Mouse (Mus musculus): ENCODE data around the gene Klhdc3. TPM values are rescaled to one million over a fixed set of nuclear protein-coding genes. Genes with fewer than 3 reads are reported as not detected.

Klhdc3 gene
- polyA plus RNA-seq, 1 experiment from 2014 or later: 187 TPM

DNA sequence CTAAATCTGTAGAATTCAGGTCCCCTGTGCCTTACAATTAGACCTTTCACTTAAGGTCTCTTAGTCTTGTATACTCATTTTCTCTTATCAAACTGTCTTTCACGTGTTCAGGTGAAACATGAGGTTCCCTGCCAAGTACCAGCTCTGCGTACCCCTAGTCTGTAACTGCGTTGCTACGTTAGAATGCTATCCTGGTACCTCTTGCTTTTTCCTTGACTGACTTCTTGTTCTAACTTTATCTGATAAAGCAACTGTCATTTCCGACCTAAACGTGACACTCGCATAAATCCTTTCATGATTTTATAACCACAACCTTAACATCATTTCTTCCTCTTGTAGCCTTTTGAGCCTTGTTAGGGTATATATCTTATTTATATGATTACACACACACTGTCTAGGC, 31.7 kb upstream of the Klhdc3 start:
- no peak for ATAC-seq (replicated peaks)
- 75% methylated on average over 7 of the region's 7 CpGs for WGBS
- H3K9me3 ChIP-seq: no peaks in the 10 kb centered on the region
- no peak overlapping the region for H3K27ac ChIP-seq (replicated peaks)
- H3K4me2 ChIP-seq (replicated peaks): peak overlapping the region; percentile 99
- H3K9ac ChIP-seq (replicated peaks): no peak overlapping the region
- peaks cover 19% of the 10 kb centered on the region for H3K4me1 ChIP-seq
- H3K27me3 ChIP-seq: no peaks in the 10 kb centered on the region
- peak overlapping the region; percentile 99 for H3K4me3 ChIP-seq
- H3K36me3 ChIP-seq: peaks cover 16% of the 10 kb centered on the region; the same call in 1 of the 2 replicates

DNA sequence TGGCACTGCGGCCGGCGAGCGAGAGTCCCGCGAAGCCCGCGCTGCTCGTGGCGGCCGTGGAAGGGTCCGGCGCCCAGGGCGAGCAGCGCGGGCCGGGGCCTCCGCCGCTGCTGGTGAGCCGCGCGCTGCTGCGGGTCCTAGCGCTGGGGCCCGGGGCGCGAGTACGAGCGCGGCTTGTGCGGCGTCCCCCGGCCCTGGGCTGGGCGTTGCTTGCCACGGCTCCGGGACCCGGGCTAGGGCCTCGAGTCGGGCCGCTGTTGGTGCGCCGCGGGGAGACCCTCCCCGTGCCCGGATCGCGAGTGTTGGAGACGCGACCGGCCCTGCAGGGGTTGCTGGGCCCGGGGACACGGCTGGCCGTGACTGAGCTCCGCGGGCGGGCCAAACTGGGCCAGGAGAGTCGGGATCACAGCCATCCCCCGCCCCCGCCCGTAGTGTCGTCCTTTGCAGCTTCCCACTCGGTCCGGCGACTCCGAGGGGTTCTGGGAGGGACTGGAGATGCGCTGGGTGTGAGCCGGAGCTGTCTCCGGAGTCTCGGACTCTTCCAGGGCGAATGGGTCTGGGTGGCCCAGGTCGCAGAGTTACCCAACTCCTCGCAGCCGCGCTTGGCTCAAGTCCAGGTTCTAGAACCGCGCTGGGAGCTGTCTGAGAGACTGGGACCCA, 31.0 kb upstream of the Klhdc3 start:
- H3K27ac ChIP-seq (replicated peaks): peak overlapping the region; percentile 88
- no peaks in the 10 kb centered on the region for H3K27me3 ChIP-seq
- peak overlapping the region; percentile 85 for H3K9ac ChIP-seq (replicated peaks)
- H3K4me1 ChIP-seq: peaks cover 19% of the 10 kb centered on the region
- ATAC-seq (replicated peaks): peak; percentile 62
- H3K4me3 ChIP-seq: peak overlapping the region; percentile 99
- WGBS: under 1% methylated on average over 73 of the region's 76 CpGs
- peaks cover 16% of the 10 kb centered on the region; the same call in 1 of the 2 replicates for H3K36me3 ChIP-seq
- no peaks in the 10 kb centered on the region for H3K9me3 ChIP-seq
- H3K4me2 ChIP-seq (replicated peaks): peak overlapping the region; percentile 99

DNA sequence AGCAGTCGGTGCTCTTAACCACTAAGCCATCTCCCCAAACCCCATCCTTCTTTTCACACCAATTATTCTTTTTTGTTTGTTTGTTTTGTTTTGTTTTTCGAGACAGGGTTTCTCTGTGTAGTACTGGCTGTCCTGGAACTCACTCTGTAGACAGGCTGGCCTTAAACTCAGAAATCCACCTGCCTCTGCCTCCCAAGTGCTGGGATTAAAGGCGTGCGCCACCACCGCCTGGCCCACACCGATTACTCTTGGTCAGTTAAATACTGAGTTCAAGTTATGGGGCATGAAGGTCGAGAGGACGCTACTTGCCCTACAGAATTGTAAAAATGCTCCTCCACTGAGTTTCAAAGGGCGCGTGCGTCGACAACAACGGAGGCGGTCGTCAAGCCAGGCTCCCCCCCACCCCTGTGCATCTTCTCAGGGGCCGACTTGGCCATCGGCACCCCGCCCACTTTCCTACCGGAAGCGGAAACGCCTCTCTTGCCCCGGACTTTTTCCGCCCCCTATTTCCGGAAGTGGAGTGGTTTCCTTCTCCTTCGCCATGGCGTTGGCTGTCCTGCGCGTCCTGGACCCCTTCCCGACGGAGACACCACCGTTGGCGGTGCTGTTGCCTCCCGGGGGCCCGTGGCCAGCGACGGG, 30.4 kb upstream of the Klhdc3 start, which contains the start of gene Pex6:
Gene Pex6 (plus strand): TSS at position 505 of the 639 bp plus-strand sequence.
- peak within 1 kb of the TSS; percentile 88 for H3K27ac ChIP-seq (replicated peaks)
- H3K9ac ChIP-seq (replicated peaks): peak within 1 kb of the TSS; percentile 85
- H3K9me3 ChIP-seq: no peaks in the 10 kb centered on the region
- peak; percentile 91 for ATAC-seq (replicated peaks)
- H3K4me3 ChIP-seq: peak within 1 kb of the TSS; percentile 99
- peak within 1 kb of the TSS; percentile 99 for H3K4me2 ChIP-seq (replicated peaks)
- no peaks in the 10 kb centered on the region for H3K27me3 ChIP-seq
- peaks cover 16% of the 10 kb centered on the region; the same call in 1 of the 2 replicates for H3K36me3 ChIP-seq
- peaks cover 22% of the 10 kb centered on the region for H3K4me1 ChIP-seq
- WGBS: 8% methylated on average over 36 of the region's 36 CpGs

DNA sequence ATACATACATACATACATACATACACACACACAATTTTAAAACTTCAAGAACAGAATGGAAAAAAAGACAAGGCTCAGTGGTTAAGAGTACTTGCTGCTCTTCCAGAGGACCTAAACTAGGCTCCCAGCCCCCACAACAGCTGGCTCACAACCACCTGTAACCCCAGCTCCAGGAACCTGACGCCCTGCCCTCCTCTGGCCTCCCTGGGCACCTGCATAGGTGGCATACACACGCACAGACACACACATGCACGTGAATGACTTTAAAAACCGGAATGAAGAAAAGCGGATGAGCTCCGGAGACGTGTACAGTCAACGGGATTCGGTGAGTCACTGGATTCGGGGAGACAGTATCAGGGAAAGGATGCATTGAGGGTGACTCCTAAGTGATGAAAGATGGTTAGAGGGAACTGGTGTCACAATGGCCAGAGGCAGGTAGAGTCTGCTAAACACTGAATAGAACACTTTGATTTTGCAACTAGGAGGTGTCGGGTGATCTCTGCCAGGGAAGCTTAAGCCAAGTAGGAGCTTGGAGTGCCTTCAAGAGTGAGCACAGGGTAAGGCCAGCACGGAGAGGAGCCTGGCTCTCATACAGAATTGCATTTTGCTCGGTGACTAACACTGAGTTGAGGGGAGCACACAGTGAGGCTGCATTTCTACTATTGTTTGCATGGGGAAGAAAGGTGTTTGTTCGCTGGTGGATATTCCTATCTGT, 25.8 kb upstream of the Klhdc3 start:
- 93% methylated on average over 14 of the region's 14 CpGs for WGBS
- Histone ChIP-seq H3K4me3 (no peak overlapping the region), H3K9ac (replicated peaks) (no peak overlapping the region), H3K4me1 (peaks cover 36% of the 10 kb centered on the region), H3K27ac (replicated peaks) (no peak overlapping the region), H3K27me3 (no peaks in the 10 kb centered on the region), H3K36me3 (no peaks in the 10 kb centered on the region), H3K4me2 (replicated peaks) (no peak overlapping the region), H3K9me3 (no peaks in the 10 kb centered on the region)
- no peak for ATAC-seq (replicated peaks)

DNA sequence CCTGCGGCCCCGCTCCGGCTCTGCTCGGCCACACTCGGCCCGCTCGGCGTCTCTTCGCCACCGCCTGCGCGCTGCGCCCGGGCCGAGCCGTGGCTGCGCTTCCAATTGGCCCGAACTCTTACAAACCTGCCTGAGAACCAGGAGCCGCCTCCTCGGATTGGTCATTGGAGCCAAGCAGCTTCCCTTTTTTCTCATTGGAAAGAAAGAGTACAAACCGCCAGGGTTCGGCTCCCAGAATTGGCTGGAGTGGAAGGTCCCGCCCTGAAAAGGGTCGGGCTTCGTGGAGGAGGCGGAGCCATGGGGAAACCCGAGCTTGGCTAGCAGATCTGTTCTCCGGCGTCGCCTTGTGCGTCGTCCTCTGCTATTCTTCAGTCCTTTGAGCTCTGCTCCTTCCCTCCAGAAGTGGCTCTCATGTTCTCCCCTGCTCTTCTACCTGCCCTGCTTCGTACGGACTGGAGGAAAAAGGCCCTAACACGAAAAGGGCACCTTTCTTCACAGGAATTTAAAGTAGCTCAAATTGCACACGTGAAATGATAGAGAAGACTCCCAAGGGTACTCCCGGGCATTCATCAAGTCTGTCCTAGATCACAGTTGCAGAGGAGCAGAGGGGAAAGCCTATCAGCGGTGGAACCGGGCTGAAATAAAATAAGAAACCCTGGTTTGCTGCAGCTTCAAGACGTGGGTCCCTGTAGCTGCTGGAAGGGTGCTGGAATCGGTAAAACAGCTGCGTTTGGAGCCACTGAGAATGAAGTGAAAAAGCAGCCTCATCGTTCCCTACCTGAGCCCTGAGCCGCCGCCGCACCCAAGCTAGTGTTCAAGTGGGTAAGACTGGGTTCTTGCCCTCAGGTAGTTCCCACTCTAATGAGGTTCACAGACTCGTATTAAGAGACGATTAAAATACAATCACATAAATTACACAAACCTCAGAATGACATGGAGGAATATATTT, 24.4 kb upstream of the Klhdc3 start, which contains the start of gene Ppp2r5d:
Gene Ppp2r5d (minus strand): TSS at position 225 of the 949 bp plus-strand sequence.
- Histone ChIP-seq H3K4me1 (peaks cover 43% of the 10 kb centered on the region), H3K4me2 (replicated peaks) (peak within 1 kb of the TSS; percentile 83), H3K4me3 (peak within 1 kb of the TSS; percentile 92), H3K9ac (replicated peaks) (peak within 1 kb of the TSS; percentile 90), H3K27me3 (no peaks in the 10 kb centered on the region), H3K9me3 (no peaks in the 10 kb centered on the region), H3K27ac (replicated peaks) (peak within 1 kb of the TSS; percentile 90), H3K36me3 (no peaks in the 10 kb centered on the region)
- under 1% methylated on average over 48 of the region's 48 CpGs for WGBS
- ATAC-seq (replicated peaks): peak; percentile 96

DNA sequence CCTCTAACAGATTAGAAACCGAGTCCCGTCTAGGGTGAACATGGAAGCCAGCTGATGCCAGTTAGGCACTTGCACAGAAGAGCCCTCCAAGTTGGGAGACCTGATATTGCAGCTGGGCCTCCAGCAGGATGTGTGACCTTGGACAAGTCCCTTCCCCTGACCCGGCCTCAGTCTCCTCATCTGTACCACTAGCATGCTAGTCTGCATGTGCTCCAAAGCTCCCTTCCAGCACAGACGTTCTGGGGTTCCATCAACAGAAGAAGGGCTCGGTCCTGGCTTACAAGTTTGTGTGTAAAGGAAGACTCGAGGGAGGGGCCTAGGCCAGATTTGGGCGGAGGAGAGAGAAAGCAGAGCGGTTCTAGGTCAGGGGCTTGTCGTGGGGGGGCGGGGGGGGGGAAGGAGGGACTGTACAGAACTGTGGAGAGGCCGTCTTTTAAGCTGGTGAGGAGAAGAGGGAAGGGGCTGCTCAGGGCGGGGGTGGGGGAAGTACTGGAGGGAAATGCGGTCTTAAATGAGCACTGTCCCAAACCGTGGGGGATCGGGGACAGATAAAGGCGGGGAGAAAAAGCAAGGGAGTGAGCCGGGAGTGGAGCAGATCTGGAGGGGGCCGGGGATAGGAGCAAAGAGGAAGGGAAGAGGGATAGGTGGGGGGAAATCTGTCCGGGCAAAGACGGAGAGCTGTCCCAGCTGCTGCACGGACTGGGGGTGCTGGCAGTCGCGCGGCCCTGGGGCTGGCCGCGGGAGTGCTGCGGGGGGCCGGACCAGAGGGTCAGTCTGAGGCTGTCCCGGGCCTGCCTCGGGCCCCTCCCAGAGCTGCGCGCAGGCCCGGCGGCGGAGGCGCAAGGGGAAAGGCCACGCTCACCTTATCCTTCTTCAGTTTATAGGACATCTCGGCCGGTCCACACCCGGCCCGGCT, 23.5 kb upstream of the Klhdc3 start:
- Histone ChIP-seq H3K9me3 (no peaks in the 10 kb centered on the region), H3K4me1 (peaks cover 43% of the 10 kb centered on the region), H3K27me3 (no peaks in the 10 kb centered on the region), H3K4me3 (peak overlapping the region; percentile 92), H3K27ac (replicated peaks) (peak overlapping the region; percentile 86), H3K36me3 (peaks cover 1% of the 10 kb centered on the region; the same call in 1 of the 2 replicates), H3K4me2 (replicated peaks) (peak overlapping the region; percentile 69), H3K9ac (replicated peaks) (peak overlapping the region; percentile 90)
- ATAC-seq (replicated peaks): peak; percentile 76
- WGBS: 5% methylated on average over 33 of the region's 41 CpGs

DNA sequence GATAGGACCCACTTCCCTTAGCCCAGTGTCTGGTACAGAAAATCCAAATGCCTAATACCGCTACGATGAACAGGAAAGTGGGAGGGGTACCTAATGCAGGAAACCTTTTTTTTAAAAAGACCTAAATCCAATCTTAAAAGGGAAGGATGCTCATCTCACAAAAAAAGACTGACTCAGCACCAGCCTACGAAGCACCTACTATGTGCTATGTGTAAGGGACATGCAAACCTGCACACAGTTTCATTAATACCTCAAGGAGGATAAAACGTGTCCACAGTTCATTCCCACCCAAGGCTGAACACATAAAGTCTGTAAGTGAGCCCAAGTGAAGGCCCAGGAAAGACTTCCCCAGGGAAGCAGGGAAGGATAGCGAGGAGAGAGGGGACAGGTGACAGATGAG, 21.8 kb upstream of the Klhdc3 start:
- 91% methylated on average over 5 of the region's 5 CpGs for WGBS
- Histone ChIP-seq H3K27me3 (no peaks in the 10 kb centered on the region), H3K4me2 (replicated peaks) (peak overlapping the region; percentile 69), H3K4me3 (peak overlapping the region; percentile 92; the same call in 1 of the 2 replicates), H3K4me1 (peaks cover 43% of the 10 kb centered on the region), H3K27ac (replicated peaks) (no peak overlapping the region; the same call in 1 of the 2 replicates), H3K36me3 (peaks cover 8% of the 10 kb centered on the region; the same call in 1 of the 2 replicates), H3K9ac (replicated peaks) (0 out of 2 replicates have a peak overlapping the region, but pooled peaks have one; percentile 90), H3K9me3 (no peaks in the 10 kb centered on the region)
- ATAC-seq (replicated peaks): no peak

DNA sequence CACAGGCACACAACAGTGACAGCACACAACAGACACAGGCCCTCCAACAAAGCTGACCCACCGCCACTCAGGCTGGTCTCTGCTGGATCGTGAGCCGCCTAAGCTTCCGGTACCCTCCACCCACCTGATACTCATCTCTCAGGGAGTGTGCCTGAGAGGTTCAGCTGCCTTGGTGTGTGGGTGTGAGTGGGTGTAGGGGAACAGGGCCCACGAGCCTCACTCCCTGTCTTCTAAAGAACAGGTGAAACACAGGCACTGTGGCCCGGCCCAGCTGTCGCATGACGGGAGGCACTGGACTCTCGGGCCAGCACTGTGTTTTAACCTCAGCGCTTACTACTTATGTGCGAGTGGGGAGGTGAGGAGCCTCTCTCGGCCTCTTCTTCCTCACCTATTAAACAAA, 21.4 kb upstream of the Klhdc3 start:
- no peak overlapping the region; the same call in 1 of the 2 replicates for H3K9ac ChIP-seq (replicated peaks)
- H3K4me3 ChIP-seq: no peak overlapping the region
- no peak overlapping the region; the same call in 1 of the 2 replicates for H3K4me2 ChIP-seq (replicated peaks)
- H3K27me3 ChIP-seq: no peaks in the 10 kb centered on the region
- H3K36me3 ChIP-seq: peaks cover 8% of the 10 kb centered on the region; the same call in 1 of the 2 replicates
- peaks cover 43% of the 10 kb centered on the region for H3K4me1 ChIP-seq
- no peaks in the 10 kb centered on the region for H3K9me3 ChIP-seq
- ATAC-seq (replicated peaks): no peak
- WGBS: 87% methylated on average over 12 of the region's 12 CpGs
- H3K27ac ChIP-seq (replicated peaks): no peak overlapping the region

DNA sequence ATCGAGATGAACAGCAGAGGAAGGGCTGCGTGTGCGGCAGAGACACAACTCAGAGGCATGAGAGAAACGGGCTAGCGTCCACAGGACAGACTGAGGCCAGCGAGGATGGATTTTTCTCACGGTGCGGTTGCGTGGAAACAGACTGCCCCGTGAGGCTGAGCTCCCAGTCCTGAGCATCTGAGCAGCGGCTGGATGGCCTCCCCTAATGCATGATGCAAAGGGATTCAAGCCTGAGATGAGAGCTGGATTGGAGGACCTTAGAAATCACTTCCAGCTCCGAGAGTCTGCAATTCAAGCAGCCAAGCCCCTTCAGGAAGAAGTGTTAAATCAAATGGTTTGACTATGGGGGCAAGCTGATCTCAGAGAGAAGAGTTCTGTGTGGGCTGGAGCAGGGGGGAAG, 20.8 kb upstream of the Klhdc3 start:
- Histone ChIP-seq H3K9me3 (no peaks in the 10 kb centered on the region), H3K4me2 (replicated peaks) (no peak overlapping the region), H3K36me3 (peaks cover 8% of the 10 kb centered on the region; the same call in 1 of the 2 replicates), H3K27me3 (no peaks in the 10 kb centered on the region), H3K27ac (replicated peaks) (no peak overlapping the region), H3K4me1 (peaks cover 43% of the 10 kb centered on the region), H3K9ac (replicated peaks) (peak overlapping the region; percentile 15), H3K4me3 (no peak overlapping the region)
- no peak for ATAC-seq (replicated peaks)
- 81% methylated on average over 12 of the region's 12 CpGs for WGBS

DNA sequence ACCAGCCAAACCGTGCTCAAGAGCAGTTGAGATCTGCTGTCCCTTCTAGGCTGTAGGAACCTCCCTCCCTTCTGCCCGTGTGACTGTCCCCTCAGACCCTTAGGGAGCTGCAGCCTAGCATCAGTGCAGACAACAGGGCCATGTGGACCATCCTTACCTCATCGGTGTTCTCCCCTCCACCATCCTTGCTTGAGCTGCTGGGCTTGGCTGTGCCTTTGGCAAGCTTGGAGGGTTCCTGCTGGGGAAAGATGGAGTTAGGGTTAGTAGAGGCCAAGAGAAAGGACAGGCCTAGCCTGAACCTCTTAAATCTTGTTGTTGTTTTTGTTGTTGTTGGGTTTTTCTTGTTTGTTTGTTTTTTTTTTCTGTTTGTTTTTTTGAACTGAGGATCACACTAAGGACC, 19.2 kb upstream of the Klhdc3 start:
- H3K4me2 ChIP-seq (replicated peaks): no peak overlapping the region
- no peak for ATAC-seq (replicated peaks)
- 85% methylated on average over 3 of the region's 3 CpGs for WGBS
- H3K27ac ChIP-seq (replicated peaks): no peak overlapping the region
- no peak overlapping the region for H3K9ac ChIP-seq (replicated peaks)
- H3K4me3 ChIP-seq: no peak overlapping the region
- H3K36me3 ChIP-seq: peaks cover 8% of the 10 kb centered on the region; the same call in 1 of the 2 replicates
- H3K4me1 ChIP-seq: peaks cover 32% of the 10 kb centered on the region
- no peaks in the 10 kb centered on the region for H3K9me3 ChIP-seq
- no peaks in the 10 kb centered on the region for H3K27me3 ChIP-seq

Measured in forebrain, embryonic 15.5 days (tissue).